Mouse (Mus musculus) lung, postnatal 14 days (tissue): ENCODE results near the gene Plek.
"Not testable (repeated sequence)": the region's sequence is repeated elsewhere in the genome, so short reads cannot be mapped to it uniquely, and the experiment has no call there.

Source experiments
- DNase-seq: peaks from one replicate; pipeline ENCODE4 v3.0.0; 2021

The Plek gene

DNA sequence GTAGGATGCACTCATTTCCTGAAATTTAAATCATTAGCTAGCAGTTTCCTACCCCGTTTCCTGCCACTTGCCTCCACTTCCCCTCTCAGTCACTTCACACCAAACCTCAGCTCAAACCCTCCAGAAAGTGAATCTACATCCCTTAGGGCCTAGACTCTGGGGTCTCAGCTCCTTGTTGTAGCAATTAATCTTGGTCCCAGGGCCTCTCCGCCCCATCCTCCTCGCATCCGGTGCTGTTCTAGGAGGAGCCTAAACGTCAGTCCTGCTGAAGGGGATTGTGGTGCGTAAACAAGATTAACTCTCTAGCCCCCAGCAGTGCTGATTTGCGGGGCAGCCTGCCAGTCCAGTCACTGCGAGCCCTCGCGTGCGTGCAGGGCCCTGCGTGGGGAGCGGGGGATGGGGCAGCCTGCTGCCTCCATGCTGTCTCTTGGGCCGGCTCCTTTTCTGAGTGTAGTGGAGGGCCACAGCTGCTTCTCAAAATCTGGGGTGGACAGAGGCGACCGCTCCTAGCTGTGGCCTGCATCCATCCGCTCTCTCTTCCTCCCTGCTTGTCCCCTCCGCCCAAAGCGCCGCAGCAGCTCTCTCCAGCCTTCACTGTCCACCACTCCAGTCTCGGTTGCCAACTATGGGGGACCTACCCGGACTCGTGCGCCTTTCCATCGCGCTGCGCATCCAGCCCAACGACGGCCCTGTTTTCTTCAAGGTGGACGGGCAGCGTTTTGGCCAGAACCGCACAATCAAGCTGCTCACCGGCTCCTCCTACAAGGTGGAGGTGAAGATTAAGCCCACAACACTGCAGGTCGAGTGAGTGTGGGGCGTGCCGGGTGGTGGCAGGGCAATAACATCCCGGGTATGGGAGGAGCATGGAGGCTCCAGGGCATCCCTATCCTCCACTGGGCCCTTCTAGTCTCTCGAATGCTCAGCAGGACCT lies at the start of gene Plek, which contains the start of gene Cnrip1:
Gene Plek, minus strand, starts transcription at position 837 of the 931 bp plus-strand sequence.
Gene Cnrip1, plus strand, starts transcription at position 42 of the 931 bp plus-strand sequence.
- peak; percentile 62 for DNase-seq

DNA sequence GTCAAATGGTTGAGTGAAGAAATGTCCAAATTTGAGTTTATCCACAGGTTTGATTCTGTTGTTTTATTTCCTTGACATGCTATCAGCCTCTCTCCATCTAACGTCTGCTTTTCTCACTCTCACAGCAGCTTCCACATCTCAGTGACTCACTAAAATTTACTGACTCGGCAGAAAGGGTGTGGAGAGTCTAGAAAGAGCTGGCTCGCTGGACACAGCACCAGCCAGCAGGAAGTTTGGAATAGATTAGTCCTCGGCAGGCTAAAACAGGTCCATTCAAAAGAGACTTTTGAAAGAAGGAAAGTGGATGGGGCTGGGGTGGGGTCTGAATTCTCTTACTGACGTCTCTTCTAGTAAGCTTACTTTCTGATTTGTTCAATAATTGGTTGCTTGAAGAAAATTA lies 33.9 kb upstream of the Plek start:
- DNase-seq: no peak

DNA sequence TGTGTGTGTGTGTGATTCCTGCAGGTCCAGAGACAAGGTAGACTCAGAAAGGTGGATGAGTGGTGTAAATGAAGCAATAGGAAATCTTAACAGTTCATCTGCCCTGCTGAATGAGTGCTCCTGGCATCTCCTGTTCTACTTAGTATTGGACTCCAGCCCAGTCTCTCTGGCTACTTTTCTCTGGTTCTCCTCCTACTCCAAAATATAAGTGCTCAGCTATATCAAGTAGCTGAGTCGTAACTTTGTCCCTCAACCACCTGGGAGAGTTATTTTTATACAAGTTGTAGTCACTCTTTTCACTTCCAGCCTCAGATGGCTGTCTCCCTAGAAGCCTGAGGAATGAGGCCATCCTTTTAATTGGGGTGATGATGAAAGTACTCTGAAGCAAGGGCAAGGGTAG lies 31.7 kb upstream of the Plek start:
- peak; percentile 2 for DNase-seq

GRCm38 (mm10) chr11:17083455-17083854 lies 31.3 kb upstream of the Plek start:
- no peak for DNase-seq

DNA sequence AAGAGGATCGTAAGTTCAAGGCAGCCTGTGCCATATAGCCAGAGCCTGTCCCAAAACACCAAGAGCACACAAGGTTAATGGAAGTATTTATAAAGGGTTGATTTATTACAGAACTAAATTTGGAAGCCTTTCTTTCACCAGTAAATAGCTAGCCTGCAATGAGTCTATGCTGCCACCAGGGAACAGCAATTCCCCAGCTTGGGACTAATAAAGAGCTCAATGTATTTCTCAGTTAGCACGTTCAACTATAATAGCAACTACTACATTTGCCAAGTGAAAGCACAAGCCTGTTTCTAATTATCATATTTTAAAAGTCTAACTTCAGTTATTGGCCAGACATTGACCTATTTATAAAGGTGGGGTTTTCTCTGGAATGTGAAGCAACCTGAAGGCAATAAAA lies 30.8 kb upstream of the Plek start:
- peak; percentile 18 for DNase-seq

- no peak for DNase-seq
Measured at GRCm38 (mm10) chr11:17082086-17082485, 29.9 kb upstream of the Plek start.

DNA sequence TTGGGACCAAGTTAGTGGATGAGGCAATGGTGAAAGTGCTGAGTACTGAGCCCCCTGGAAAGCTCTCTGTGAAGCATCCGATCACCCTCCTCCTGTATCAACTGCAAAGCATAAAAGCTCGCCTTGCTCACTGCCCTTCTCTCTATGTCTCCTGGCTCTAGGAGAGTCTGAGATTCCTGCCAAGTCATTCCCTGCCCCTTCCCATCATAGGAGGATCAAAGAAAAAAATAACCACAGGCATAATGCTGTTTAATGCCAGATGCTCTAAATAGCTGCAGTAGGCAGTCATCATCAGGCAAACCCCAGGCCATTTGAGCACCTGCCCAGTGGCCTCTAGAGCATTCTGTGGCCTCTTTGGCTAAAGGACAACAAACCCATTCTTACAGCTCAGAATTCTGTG lies 23.5 kb upstream of the Plek start:
- no peak for DNase-seq

GRCm38 (mm10) chr11:17069360-17069759 lies 17.2 kb upstream of the Plek start:
- DNase-seq: not testable (repeated sequence)

- no peak for DNase-seq
Measured at GRCm38 (mm10) chr11:17052476-17053049, 382 bp upstream of the Plek start.

DNA sequence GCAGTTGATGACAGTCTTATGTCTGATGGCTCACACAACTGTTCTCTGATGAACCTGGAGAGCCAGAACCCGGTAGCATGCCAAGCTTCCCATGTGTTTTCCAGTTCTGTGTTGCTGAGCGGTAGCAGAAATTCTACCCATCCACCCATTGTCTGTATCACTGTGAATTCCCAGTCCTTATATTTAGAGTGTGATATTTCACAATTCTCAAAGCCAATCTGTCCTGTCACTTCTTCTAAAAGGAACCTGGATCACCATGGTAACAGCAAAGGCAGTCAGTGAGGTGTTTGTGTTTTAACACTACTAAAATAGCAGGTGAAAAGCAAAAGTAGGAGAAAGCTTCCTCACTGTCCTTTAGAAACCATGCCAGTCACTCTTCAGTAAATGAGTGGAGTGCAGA lies 6.4 kb downstream of the Plek start:
- no peak for DNase-seq

DNA sequence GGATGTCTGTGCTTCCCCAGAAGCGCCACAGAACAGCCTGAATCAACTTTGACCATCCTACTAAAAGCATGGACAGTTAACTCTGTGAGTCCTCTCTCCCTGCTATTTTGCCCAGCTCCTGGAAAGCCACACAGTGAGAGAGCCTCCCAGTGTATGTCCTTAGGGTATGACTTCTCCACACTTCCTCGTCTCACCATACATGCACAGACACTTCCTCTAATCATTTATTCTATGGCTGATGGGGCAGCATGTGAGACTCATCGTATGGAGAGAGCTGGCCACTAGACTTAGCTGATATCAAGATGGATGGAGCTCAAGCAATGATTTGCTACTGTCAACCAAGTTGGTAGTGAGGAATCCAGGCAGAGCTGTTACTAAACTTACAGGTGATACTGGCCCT lies 28.2 kb downstream of the Plek start:
- no peak for DNase-seq

- peak; percentile 18 for DNase-seq
Measured at GRCm38 (mm10) chr11:17023206-17023605, 29.0 kb downstream of the Plek start.

DNA sequence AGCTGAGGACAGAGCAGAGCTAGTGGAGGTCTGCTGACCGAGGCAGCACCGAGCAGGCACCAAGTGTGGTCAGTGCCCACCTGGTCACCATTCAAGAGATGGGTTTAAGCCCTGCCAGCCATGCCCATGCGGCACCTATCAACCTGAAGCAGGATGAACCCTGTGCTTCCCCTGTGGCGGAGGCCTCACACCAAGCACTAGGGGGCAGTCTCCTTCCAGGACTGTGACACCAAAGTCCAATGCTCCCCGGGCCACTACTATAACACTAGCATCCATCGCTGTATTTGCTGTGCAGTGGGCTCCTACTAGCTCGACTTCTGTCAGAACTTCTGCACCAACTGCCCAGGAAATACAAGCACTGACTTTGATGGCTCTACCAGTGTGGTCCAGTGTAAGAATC lies 32.9 kb downstream of the Plek start:
- no peak for DNase-seq

DNA sequence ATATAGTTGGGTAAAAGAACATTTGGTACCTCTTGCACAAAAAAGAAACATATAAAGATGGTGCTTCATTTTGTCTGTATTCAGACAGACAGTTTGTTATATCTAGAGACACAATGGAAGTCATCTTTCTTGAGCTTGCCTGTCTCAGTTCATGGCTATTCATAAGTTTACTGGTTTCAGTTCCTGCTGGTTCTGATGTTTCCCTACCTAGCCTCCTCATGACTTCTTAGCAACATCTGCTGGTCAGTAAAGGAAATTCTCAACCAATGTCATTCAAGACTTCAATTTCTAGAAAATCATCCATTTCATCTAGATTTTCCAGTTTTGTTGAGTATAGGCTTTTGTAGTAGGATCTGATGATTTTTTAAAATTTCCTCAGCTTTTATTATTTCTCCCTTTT lies 39.2 kb downstream of the Plek start:
- no peak for DNase-seq

DNA sequence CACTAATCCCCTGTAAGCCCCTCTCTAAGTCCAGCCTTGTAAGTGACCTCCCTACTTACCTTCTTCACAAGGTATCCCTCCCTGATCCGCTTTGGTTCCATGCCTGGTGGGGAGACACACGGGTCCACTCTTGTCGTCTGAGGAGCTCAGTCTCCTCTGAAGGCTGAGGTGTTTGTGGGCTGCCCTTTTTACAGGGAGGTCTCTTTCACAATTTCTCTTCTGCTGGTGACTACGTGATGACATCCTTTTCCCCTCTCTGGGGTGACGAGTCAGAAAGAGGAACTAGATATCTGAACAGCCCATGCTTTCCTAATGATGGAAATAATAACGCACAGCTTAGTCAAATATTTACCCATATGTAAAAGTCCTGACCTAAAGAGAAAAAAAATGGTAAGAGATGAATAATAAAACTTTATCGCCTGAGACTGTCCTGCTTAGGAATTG lies 43.7 kb downstream of the Plek start:
- no peak for DNase-seq

GRCm38 (mm10) chr11:17007517-17008173 lies 44.5 kb downstream of the Plek start:
- no peak for DNase-seq

DNA sequence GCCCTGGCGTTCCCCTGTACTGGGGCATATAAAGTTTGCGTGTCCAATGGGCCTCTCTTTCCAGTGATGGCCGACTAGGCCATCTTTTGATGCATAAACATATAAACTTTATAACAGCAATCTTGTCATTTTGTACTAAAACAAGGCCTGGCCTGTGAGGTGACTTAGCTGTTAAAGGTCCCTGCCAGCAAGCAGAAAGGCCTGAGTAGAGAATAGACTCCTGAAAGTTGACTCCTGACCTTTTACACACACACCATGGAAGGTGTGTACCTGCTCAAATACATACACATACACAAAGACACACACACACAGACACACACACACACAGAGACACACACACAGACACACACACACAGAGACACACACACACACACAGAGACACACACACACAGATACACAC lies 45.7 kb downstream of the Plek start:
- DNase-seq: not testable (repeated sequence)

- no peak for DNase-seq
Measured at GRCm38 (mm10) chr11:17004899-17005846, 47.0 kb downstream of the Plek start.

GRCm38 (mm10) chr11:17003757-17004156 lies 48.4 kb downstream of the Plek start:
- DNase-seq: no peak

DNA sequence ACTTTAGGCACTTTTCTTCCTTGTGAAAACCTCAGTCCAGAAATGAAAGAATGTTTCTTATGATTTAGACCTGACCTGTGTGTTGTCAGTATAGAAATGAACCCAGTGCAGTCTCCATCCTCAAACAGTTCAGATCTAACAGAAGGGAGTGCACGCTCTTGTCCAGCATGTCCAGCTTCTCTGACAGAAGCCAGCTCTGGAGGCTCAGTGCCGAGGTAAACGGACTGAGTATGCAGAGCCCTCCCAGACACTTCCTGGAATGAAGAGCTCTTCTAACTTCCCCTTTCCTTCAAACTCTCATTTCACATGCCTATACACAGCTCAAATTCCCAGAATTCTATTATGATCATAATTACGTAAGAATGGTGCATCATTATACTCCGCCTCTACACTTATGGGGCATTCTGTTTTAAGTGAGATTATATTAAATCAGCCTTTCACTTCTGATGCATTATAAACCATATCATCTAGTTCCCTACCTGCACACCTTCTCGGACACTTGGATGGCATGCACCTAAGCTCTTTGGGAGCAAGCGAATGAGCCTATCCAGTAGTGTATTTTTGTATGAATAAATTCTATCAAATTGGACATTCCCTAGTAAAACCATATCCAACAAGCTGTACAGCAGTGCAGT lies 49.3 kb downstream of the Plek start:
- no peak for DNase-seq

- no peak for DNase-seq
Measured at GRCm38 (mm10) chr11:17000353-17001334, 51.5 kb downstream of the Plek start.
